Mouse (Mus musculus): ENCODE measurements around the gene Mga. TPM values are rescaled to one million over a fixed set of nuclear protein-coding genes. Genes with fewer than 3 reads are reported as not detected.
A peak's percentile ranks its signal among the peaks of the same experiment; 100 is the strongest.

Mga gene
- polyA plus RNA-seq, 1 experiment from 2014 or later = 30.5 TPM

GRCm38 (mm10) chr2:120001956-120002355 is 104.9 kb downstream of the Mga start:
- no peaks in the 10 kb centered on the region for H3K4me1 ChIP-seq (ENCODE audit: control insufficient read depth, insufficient read depth, low read length)
- H3K27me3 ChIP-seq (ENCODE audit: control insufficient read depth, insufficient read depth, low read length) = no peaks in the 10 kb centered on the region
- no peak overlapping the region for H3K4me3 ChIP-seq (ENCODE audit: low read depth, low read length)
- no peaks in the 10 kb centered on the region for H3K9me3 ChIP-seq (replicated peaks; ENCODE audit: control insufficient read depth, low read length)
- H3K36me3 ChIP-seq (replicated peaks; ENCODE audit: control insufficient read depth, insufficient read depth, low read depth, low read length) = no peaks in the 10 kb centered on the region
- DNase-seq (ENCODE audit: low spot score) = no peak
- 76% methylated on average over 4 of the region's 4 CpGs for WGBS
- no peak for ATAC-seq (replicated peaks; ENCODE audit: insufficient number of reproducible peaks, low FRiP score, low TSS enrichment, low read depth)
- no peak overlapping the region for H3K9ac ChIP-seq (replicated peaks; ENCODE audit: low read length)
- no peak overlapping the region for H3K27ac ChIP-seq (replicated peaks; ENCODE audit: low read depth, low read length)
- no peak overlapping the region for H3K4me2 ChIP-seq (ENCODE audit: low read depth, low read length)

- Histone ChIP-seq H3K4me2 (ENCODE audit: low read depth, low read length) (no peak overlapping the region), H3K36me3 (replicated peaks; ENCODE audit: control insufficient read depth, insufficient read depth, low read depth, low read length) (no peaks in the 10 kb centered on the region), H3K9me3 (replicated peaks; ENCODE audit: control insufficient read depth, low read length) (no peaks in the 10 kb centered on the region), H3K9ac (replicated peaks; ENCODE audit: low read length) (no peak overlapping the region), H3K4me3 (ENCODE audit: low read depth, low read length) (no peak overlapping the region), H3K27me3 (ENCODE audit: control insufficient read depth, insufficient read depth, low read length) (no peaks in the 10 kb centered on the region), H3K27ac (replicated peaks; ENCODE audit: low read depth, low read length) (no peak overlapping the region), H3K4me1 (ENCODE audit: control insufficient read depth, insufficient read depth, low read length) (no peaks in the 10 kb centered on the region)
- WGBS = 78% methylated on average over 2 of the region's 2 CpGs
- ATAC-seq (replicated peaks; ENCODE audit: insufficient number of reproducible peaks, low FRiP score, low TSS enrichment, low read depth) (no peak), DNase-seq (ENCODE audit: low spot score) (no peak)
These were observed 106.9 kb downstream of the Mga start for GRCm38 (mm10) chr2:120003970-120004369.

GRCm38 (mm10) chr2:120006696-120007095 is 109.7 kb downstream of the Mga start:
- no peak overlapping the region for H3K4me2 ChIP-seq (ENCODE audit: low read depth, low read length)
- H3K27me3 ChIP-seq (ENCODE audit: control insufficient read depth, insufficient read depth, low read length) = no peaks in the 10 kb centered on the region
- H3K9me3 ChIP-seq (replicated peaks; ENCODE audit: control insufficient read depth, low read length) = no peaks in the 10 kb centered on the region
- H3K4me1 ChIP-seq (ENCODE audit: control insufficient read depth, insufficient read depth, low read length) = no peaks in the 10 kb centered on the region
- no peaks in the 10 kb centered on the region for H3K36me3 ChIP-seq (replicated peaks; ENCODE audit: control insufficient read depth, insufficient read depth, low read depth, low read length)
- ATAC-seq (replicated peaks; ENCODE audit: insufficient number of reproducible peaks, low FRiP score, low TSS enrichment, low read depth) (no peak), DNase-seq (ENCODE audit: low spot score) (no peak)
- no peak overlapping the region for H3K27ac ChIP-seq (replicated peaks; ENCODE audit: low read depth, low read length)
- H3K4me3 ChIP-seq (ENCODE audit: low read depth, low read length) = no peak overlapping the region
- H3K9ac ChIP-seq (replicated peaks; ENCODE audit: low read length) = no peak overlapping the region
- WGBS = 92% methylated on average over 7 of the region's 7 CpGs

GRCm38 (mm10) chr2:120007680-120008210 is 110.7 kb downstream of the Mga start:
- no peak overlapping the region for H3K9ac ChIP-seq (replicated peaks; ENCODE audit: low read length)
- DNase-seq (ENCODE audit: low spot score) (no peak), ATAC-seq (replicated peaks; ENCODE audit: insufficient number of reproducible peaks, low FRiP score, low TSS enrichment, low read depth) (no peak)
- no peaks in the 10 kb centered on the region for H3K27me3 ChIP-seq (ENCODE audit: control insufficient read depth, insufficient read depth, low read length)
- no peak overlapping the region for H3K4me2 ChIP-seq (ENCODE audit: low read depth, low read length)
- no peak overlapping the region for H3K4me3 ChIP-seq (ENCODE audit: low read depth, low read length)
- H3K27ac ChIP-seq (replicated peaks; ENCODE audit: low read depth, low read length) = no peak overlapping the region
- 79% methylated on average over 4 of the region's 4 CpGs for WGBS
- H3K9me3 ChIP-seq (replicated peaks; ENCODE audit: control insufficient read depth, low read length) = no peaks in the 10 kb centered on the region
- no peaks in the 10 kb centered on the region for H3K4me1 ChIP-seq (ENCODE audit: control insufficient read depth, insufficient read depth, low read length)
- H3K36me3 ChIP-seq (replicated peaks; ENCODE audit: control insufficient read depth, insufficient read depth, low read depth, low read length) = no peaks in the 10 kb centered on the region

- Histone ChIP-seq H3K4me1 (ENCODE audit: control insufficient read depth, insufficient read depth, low read length) (no peaks in the 10 kb centered on the region), H3K4me3 (ENCODE audit: low read depth, low read length) (no peak overlapping the region), H3K27ac (replicated peaks; ENCODE audit: low read depth, low read length) (no peak overlapping the region), H3K4me2 (ENCODE audit: low read depth, low read length) (no peak overlapping the region), H3K9me3 (replicated peaks; ENCODE audit: control insufficient read depth, low read length) (no peaks in the 10 kb centered on the region), H3K27me3 (ENCODE audit: control insufficient read depth, insufficient read depth, low read length) (no peaks in the 10 kb centered on the region), H3K36me3 (replicated peaks; ENCODE audit: control insufficient read depth, insufficient read depth, low read depth, low read length) (no peaks in the 10 kb centered on the region), H3K9ac (replicated peaks; ENCODE audit: low read length) (no peak overlapping the region)
- ATAC-seq (replicated peaks; ENCODE audit: insufficient number of reproducible peaks, low FRiP score, low TSS enrichment, low read depth) (no peak), DNase-seq (ENCODE audit: low spot score) (no peak)
- 44% methylated on average over 4 of the region's 4 CpGs for WGBS
These were observed 111.6 kb downstream of the Mga start for GRCm38 (mm10) chr2:120008672-120009071.

GRCm38 (mm10) chr2:120011462-120012200 is 114.6 kb downstream of the Mga start:
- Histone ChIP-seq H3K4me1 (ENCODE audit: control insufficient read depth, insufficient read depth, low read length) (no peaks in the 10 kb centered on the region), H3K36me3 (replicated peaks; ENCODE audit: control insufficient read depth, insufficient read depth, low read depth, low read length) (no peaks in the 10 kb centered on the region), H3K9ac (replicated peaks; ENCODE audit: low read length) (no peak overlapping the region), H3K9me3 (replicated peaks; ENCODE audit: control insufficient read depth, low read length) (no peaks in the 10 kb centered on the region), H3K4me2 (ENCODE audit: low read depth, low read length) (no peak overlapping the region), H3K27me3 (ENCODE audit: control insufficient read depth, insufficient read depth, low read length) (no peaks in the 10 kb centered on the region), H3K27ac (replicated peaks; ENCODE audit: low read depth, low read length) (no peak overlapping the region), H3K4me3 (ENCODE audit: low read depth, low read length) (no peak overlapping the region)
- ATAC-seq (replicated peaks; ENCODE audit: insufficient number of reproducible peaks, low FRiP score, low TSS enrichment, low read depth) (no peak; the same call in 1 of the 2 replicates), DNase-seq (ENCODE audit: low spot score) (peak; percentile 82)
- 81% methylated on average over 8 of the region's 8 CpGs for WGBS

- ATAC-seq (replicated peaks; ENCODE audit: insufficient number of reproducible peaks, low FRiP score, low TSS enrichment, low read depth) = no peak
- no peaks in the 10 kb centered on the region for H3K9me3 ChIP-seq (replicated peaks; ENCODE audit: control insufficient read depth, low read length)
- H3K36me3 ChIP-seq (replicated peaks; ENCODE audit: control insufficient read depth, insufficient read depth, low read depth, low read length) = no peaks in the 10 kb centered on the region; the same call in 1 of the 2 replicates
- no peak overlapping the region for H3K27ac ChIP-seq (replicated peaks; ENCODE audit: low read depth, low read length)
- WGBS = 84% methylated on average over 13 of the region's 13 CpGs
- no peaks in the 10 kb centered on the region for H3K27me3 ChIP-seq (ENCODE audit: control insufficient read depth, insufficient read depth, low read length)
- H3K4me1 ChIP-seq (ENCODE audit: control insufficient read depth, insufficient read depth, low read length) = no peaks in the 10 kb centered on the region
- H3K4me2 ChIP-seq (ENCODE audit: low read depth, low read length) = no peak overlapping the region
- no peak overlapping the region for H3K9ac ChIP-seq (replicated peaks; ENCODE audit: low read length)
- H3K4me3 ChIP-seq (ENCODE audit: low read depth, low read length) = no peak overlapping the region
- no peak for DNase-seq (ENCODE audit: low spot score)
These were observed 115.9 kb downstream of the Mga start for GRCm38 (mm10) chr2:120012924-120013323.

GRCm38 (mm10) chr2:120013831-120014486 is 116.9 kb downstream of the Mga start:
- Histone ChIP-seq H3K9me3 (replicated peaks; ENCODE audit: control insufficient read depth, low read length) (no peaks in the 10 kb centered on the region), H3K4me1 (ENCODE audit: control insufficient read depth, insufficient read depth, low read length) (no peaks in the 10 kb centered on the region), H3K27ac (replicated peaks; ENCODE audit: low read depth, low read length) (no peak overlapping the region), H3K27me3 (ENCODE audit: control insufficient read depth, insufficient read depth, low read length) (no peaks in the 10 kb centered on the region), H3K36me3 (replicated peaks; ENCODE audit: control insufficient read depth, insufficient read depth, low read depth, low read length) (no peaks in the 10 kb centered on the region; the same call in 1 of the 2 replicates), H3K4me2 (ENCODE audit: low read depth, low read length) (no peak overlapping the region), H3K4me3 (ENCODE audit: low read depth, low read length) (no peak overlapping the region), H3K9ac (replicated peaks; ENCODE audit: low read length) (no peak overlapping the region)
- WGBS = 94% methylated on average over 2 of the region's 2 CpGs
- DNase-seq (ENCODE audit: low spot score) (no peak), ATAC-seq (replicated peaks; ENCODE audit: insufficient number of reproducible peaks, low FRiP score, low TSS enrichment, low read depth) (no peak)
